Mouse (Mus musculus) myocyte (in vitro differentiated cells): ENCODE results near the gene H2-Eb2. TPM values are rescaled to one million over a fixed set of nuclear protein-coding genes. Genes with fewer than 3 reads are reported as not detected.

ENCODE experiments used
- H3K27me3 ChIP-seq: one replicate; pipeline ENCODE4 v1.6.1; 2011; ENCODE audit not compliant: control insufficient read depth, insufficient read depth, insufficient read length
- H3K36me3 ChIP-seq: one replicate; pipeline ENCODE4 v1.6.1; 2011; ENCODE audit not compliant: control insufficient read depth, insufficient read depth
- H3K4me2 ChIP-seq: one replicate; pipeline ENCODE4 v1.6.1; 2011; ENCODE audit warnings: low read depth, control low read depth
- H3K4me3 ChIP-seq: one replicate; pipeline ENCODE4 v1.5.1; 2011; ENCODE audit warnings: mild to moderate bottlenecking, control low read depth, moderate library complexity
- H3K79me2 ChIP-seq: one replicate; pipeline ENCODE4 v1.6.1; 2011; ENCODE audit not compliant: control insufficient read depth, insufficient read depth
- H3ac ChIP-seq: one replicate; pipeline ENCODE4 v1.6.1; 2011; ENCODE audit not compliant: control insufficient read depth, insufficient read length
- CEBPB ChIP-seq: IDR thresholded peaks from 2 replicates; pipeline ENCODE4 v1.6.1; 2011; ENCODE audit warnings: mild to moderate bottlenecking, moderate library complexity; ENCODE audit not compliant: poor library complexity, insufficient read depth, severe bottlenecking
- E2F4 ChIP-seq: IDR thresholded peaks from one replicate; pipeline ENCODE4 v1.6.1; 2011; ENCODE audit warnings: mild to moderate bottlenecking, control low read depth, moderate library complexity; ENCODE audit not compliant: insufficient read depth
- MAX ChIP-seq: IDR thresholded peaks from one replicate; pipeline ENCODE4 v1.6.1; 2011; ENCODE audit warnings: low read depth, mild to moderate bottlenecking, control low read depth
- MYOD1 ChIP-seq, 3 experiments: IDR thresholded peaks; one replicate each; pipeline ENCODE4 v1.6.1; 2011; ENCODE audit warnings: control low read depth in 2 of 3, low read depth in 2 of 3, mild to moderate bottlenecking in 2 of 3, moderate library complexity in 1 of 3; ENCODE audit not compliant: insufficient read length in 2 of 3, control insufficient read depth in 1 of 3
- MYOG ChIP-seq, 3 experiments: IDR thresholded peaks; one replicate each; pipeline ENCODE4 v1.6.1; 2011; ENCODE audit warnings: control low read depth in 2 of 3, low read depth in 2 of 3, mild to moderate bottlenecking in 2 of 3; ENCODE audit not compliant: insufficient read length in 2 of 3, control insufficient read depth in 1 of 3, insufficient read depth in 1 of 3
- POLR2A ChIP-seq: IDR thresholded peaks from one replicate; pipeline ENCODE4 v1.6.1; 2011; ENCODE audit warnings: low read depth, mild to moderate bottlenecking, control low read depth, moderate library complexity; ENCODE audit not compliant: insufficient read length
- POLR2AphosphoS2 ChIP-seq: IDR thresholded peaks from one replicate; pipeline ENCODE4 v1.6.1; 2011; ENCODE audit warnings: low read depth, control low read depth; ENCODE audit not compliant: insufficient read length
- REST ChIP-seq: IDR thresholded peaks from one replicate; pipeline ENCODE4 v1.6.1; 2011; ENCODE audit warnings: mild to moderate bottlenecking, control low read depth, moderate library complexity; ENCODE audit not compliant: insufficient read depth, insufficient read length
- SRF ChIP-seq: IDR thresholded peaks from one replicate; pipeline ENCODE4 v1.6.1; 2011; ENCODE audit warnings: low read depth; ENCODE audit not compliant: control insufficient read depth, insufficient read length
- TCF12 ChIP-seq: IDR thresholded peaks from one replicate; pipeline ENCODE4 v1.6.1; 2011; ENCODE audit warnings: mild to moderate bottlenecking, control low read depth; ENCODE audit not compliant: poor library complexity, insufficient read depth, severe bottlenecking
- TCF3 ChIP-seq: IDR thresholded peaks from one replicate; pipeline ENCODE4 v1.6.1; 2011; ENCODE audit warnings: low read depth, control low read depth; ENCODE audit not compliant: insufficient read length
- USF1 ChIP-seq: IDR thresholded peaks from one replicate; pipeline ENCODE4 v1.6.1; 2011; ENCODE audit warnings: low read depth, mild to moderate bottlenecking, control low read depth, moderate library complexity
- polyA plus RNA-seq: library from polyadenylated mRNA; unstranded; fragments of >200 nt; fragmentation: generic; extraction: Trizol; gene quantifications from one replicate; pipeline ENCODE4 v1.2.1, GENCODE M21; 2012; ENCODE audit warnings: missing spikeins

Gene H2-Eb2
- polyA plus RNA-seq, 1 experiment: not detected

DNA sequence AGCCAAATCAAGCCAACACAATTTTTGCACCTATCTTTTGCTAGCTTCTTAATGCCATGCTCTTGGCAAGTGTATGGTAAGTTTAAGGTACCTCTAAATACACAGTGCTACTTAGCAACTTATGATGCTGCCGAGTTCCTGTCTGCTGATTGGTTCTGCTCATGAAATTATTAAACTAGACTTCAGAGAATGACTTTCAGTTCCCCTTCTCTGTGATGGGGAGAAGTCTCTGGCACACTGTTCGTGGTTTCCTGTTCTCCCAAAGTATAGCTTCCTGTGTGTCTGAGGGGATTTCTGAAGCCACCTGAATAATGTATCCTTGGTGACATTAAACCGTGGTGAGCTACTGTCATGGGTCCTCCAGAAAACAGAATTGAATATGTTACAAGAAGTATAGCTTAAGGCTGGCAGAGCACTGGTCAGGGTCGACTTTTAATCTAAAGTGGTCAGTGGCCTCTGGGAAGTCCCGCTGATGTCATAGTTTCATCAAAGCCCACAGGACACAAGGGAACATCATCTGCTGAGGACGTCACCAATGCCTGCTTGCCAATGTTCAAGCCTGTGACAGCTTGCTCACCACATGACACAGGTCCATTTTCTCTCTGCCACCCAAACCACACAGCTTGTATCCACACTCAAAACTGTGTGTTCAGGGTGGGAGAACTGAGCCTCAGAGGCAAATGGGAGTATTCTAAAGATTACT, 22.3 kb downstream of the H2-Eb2 start:
- Histone ChIP-seq H3K4me3 (no peak overlapping the region), H3ac (no peak overlapping the region), H3K36me3 (no peaks in the 10 kb centered on the region), H3K4me2 (no peak overlapping the region), H3K27me3 (peaks cover 6% of the 10 kb centered on the region), H3K79me2 (no peaks in the 10 kb centered on the region)
- TF ChIP-seq CEBPB (no peak), TCF12 (no peak), MAX (no peak), E2F4 (no peak), MYOG (IDR thresholded peaks at IDR 0.05; ENCODE audit: control insufficient read depth in 1 of 3, insufficient read depth in 1 of 3, insufficient read length in 2 of 3, low read depth in 2 of 3) (no peak), POLR2AphosphoS2 (no peak), USF1 (no peak), TCF3 (no peak), SRF (no peak), POLR2A (no peak), REST (no peak), MYOD1 (IDR thresholded peaks at IDR 0.05; ENCODE audit: control insufficient read depth in 1 of 3, insufficient read length in 2 of 3, low read depth in 2 of 3) (no peak)

DNA sequence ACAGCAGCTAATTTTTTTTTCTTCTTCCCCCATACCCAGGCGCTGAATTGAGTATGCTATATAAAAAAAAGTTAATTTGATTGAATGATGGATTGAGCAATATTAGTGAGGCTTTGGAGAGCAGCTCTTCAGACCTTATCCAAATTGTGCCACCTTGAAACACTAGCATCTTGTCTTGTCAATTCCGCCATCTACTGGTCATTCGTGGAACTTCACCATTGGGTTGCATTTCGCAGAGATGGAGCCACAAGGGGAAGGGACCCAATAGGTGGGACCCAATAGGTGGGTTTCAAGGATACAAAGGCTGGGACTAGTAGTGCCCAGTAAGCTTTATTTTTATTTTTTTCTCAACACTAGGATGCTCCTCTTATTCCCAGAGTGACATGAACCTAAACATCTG, 24.0 kb downstream of the H2-Eb2 start:
- Histone ChIP-seq H3K36me3 (no peaks in the 10 kb centered on the region), H3K79me2 (no peaks in the 10 kb centered on the region), H3K4me2 (no peak overlapping the region), H3K4me3 (no peak overlapping the region), H3ac (no peak overlapping the region), H3K27me3 (peaks cover 6% of the 10 kb centered on the region)
- TF ChIP-seq SRF (no peak), MYOD1 (IDR thresholded peaks at IDR 0.05; ENCODE audit: control insufficient read depth in 1 of 3, insufficient read length in 2 of 3, low read depth in 2 of 3) (no peak), POLR2AphosphoS2 (no peak), CEBPB (no peak), MAX (no peak), REST (no peak), E2F4 (no peak), MYOG (IDR thresholded peaks at IDR 0.05; ENCODE audit: control insufficient read depth in 1 of 3, insufficient read depth in 1 of 3, insufficient read length in 2 of 3, low read depth in 2 of 3) (no peak), TCF3 (no peak)

DNA sequence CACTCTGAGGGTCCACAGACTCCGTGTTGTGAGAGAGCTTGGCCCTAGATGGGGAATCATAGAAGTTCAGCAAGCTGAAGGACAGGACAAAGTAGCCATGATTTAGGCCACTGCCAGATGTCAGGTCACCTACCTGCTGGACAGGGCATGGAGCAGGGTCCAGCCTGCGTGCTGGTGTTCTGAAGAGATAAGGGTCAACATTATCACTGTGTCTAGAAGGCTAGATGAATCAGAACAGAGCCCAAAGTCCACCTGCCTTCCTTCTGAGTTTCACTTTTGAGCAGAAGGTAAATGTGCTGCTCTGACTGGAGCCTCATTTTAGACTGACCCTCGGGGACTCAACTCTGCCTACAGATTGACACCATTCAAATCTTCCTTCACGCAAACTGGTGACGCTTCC, 29.1 kb downstream of the H2-Eb2 start, which contains the start of gene Btnl2:
Gene Btnl2, plus strand, starts transcription at position 284 of the 400 bp plus-strand sequence.
- no peaks in the 10 kb centered on the region for H3K79me2 ChIP-seq
- H3K36me3 ChIP-seq: no peaks in the 10 kb centered on the region
- TF ChIP-seq MYOG (IDR thresholded peaks at IDR 0.05; ENCODE audit: control insufficient read depth in 1 of 3, insufficient read depth in 1 of 3, insufficient read length in 2 of 3, low read depth in 2 of 3) (no peak), REST (no peak), MAX (no peak)
- H3K4me3 ChIP-seq: no peak within 1 kb of the TSS
- H3K4me2 ChIP-seq: no peak within 1 kb of the TSS
- peaks cover 8% of the 10 kb centered on the region for H3K27me3 ChIP-seq
- H3ac ChIP-seq: no peak within 1 kb of the TSS

DNA sequence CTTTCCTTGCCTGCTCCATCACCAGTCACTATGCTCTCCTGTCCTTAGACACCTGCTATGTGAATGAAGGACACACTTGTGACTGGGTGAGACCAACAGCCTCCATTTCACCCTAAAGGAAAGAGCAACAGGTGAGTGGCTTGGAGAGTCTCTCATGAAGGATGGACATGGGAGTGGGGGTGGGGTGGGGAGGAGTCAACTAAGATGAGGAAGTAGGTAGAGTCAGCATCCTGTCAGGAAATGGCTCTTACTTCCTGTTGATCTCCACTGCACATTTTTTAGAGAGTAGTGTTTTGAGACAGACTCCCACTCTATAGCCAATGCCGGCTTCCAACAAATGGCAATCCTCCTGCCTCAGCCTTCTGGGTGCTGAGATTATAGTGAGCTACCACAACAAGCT, 29.5 kb downstream of the H2-Eb2 start:
- TF ChIP-seq POLR2AphosphoS2: no peak
- H3K36me3 ChIP-seq: no peaks in the 10 kb centered on the region
- H3K27me3 ChIP-seq: peaks cover 8% of the 10 kb centered on the region
- no peaks in the 10 kb centered on the region for H3K79me2 ChIP-seq
- H3K4me2 ChIP-seq: no peak overlapping the region
- H3ac ChIP-seq: no peak overlapping the region
- H3K4me3 ChIP-seq: no peak overlapping the region

DNA sequence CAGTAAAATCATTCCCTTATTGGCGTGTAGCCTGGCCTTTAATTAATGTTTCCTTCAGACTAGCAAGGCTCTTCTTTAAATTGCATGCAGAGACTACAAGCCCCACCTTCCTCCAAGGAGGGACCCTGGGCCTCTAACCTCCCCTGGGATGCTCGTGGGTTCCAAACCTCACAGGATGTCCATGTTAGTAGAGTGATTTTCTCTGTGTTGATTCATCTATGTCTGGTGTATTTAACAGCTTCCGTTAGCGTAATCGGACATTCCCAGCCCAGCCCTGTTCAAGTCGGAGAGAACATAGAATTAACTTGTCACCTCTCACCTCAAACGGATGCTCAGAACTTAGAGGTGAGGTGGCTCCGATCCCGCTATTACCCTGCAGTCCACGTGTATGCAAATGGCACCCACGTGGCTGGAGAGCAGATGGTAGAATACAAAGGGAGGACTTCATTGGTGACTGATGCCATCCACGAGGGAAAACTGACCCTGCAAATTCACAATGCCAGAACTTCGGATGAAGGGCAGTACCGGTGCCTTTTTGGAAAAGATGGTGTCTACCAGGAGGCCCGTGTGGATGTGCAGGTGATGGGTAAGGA, 37.6 kb downstream of the H2-Eb2 start:
- no peak for TF ChIP-seq REST
- TF ChIP-seq CEBPB: no peak
- TF ChIP-seq TCF3: no peak
- no peak for TF ChIP-seq E2F4
- no peak for TF ChIP-seq POLR2AphosphoS2
- no peak for TF ChIP-seq MYOG (IDR thresholded peaks at IDR 0.05; ENCODE audit: control insufficient read depth in 1 of 3, insufficient read depth in 1 of 3, insufficient read length in 2 of 3, low read depth in 2 of 3)
- no peak for TF ChIP-seq POLR2A
- no peak for TF ChIP-seq SRF
- TF ChIP-seq TCF12: no peak
- TF ChIP-seq USF1: no peak
- TF ChIP-seq MAX: no peak
- no peak for TF ChIP-seq MYOD1 (IDR thresholded peaks at IDR 0.05; ENCODE audit: control insufficient read depth in 1 of 3, insufficient read length in 2 of 3, low read depth in 2 of 3)
- no peak overlapping the region for H3K4me2 ChIP-seq
- no peaks in the 10 kb centered on the region for H3K36me3 ChIP-seq
- no peak overlapping the region for H3ac ChIP-seq
- no peak overlapping the region for H3K4me3 ChIP-seq
- H3K79me2 ChIP-seq: no peaks in the 10 kb centered on the region
- H3K27me3 ChIP-seq: peaks cover 3% of the 10 kb centered on the region
